Mouse (Mus musculus) spleen, adult 2 months (tissue): Measurements from ENCODE around the gene Tigit.

Experiments used
- CTCF ChIP-seq: fragments of 200-500 bp; IDR thresholded peaks from 2 replicates; pipeline ENCODE4 v1.5.1; 2011; ENCODE audit warnings: mild to moderate bottlenecking, inconsistent platforms; ENCODE audit not compliant: insufficient read depth, insufficient read length, insufficient replicate concordance; ENCODE audit errors: extremely low read depth
- POLR2A ChIP-seq: fragments of 200-500 bp; IDR thresholded peaks from 2 replicates; pipeline ENCODE4 v1.6.1; 2011; ENCODE audit warnings: low read depth, low read length, inconsistent platforms

GRCm38 (mm10) chr16:43617346-43617745 lies 46.6 kb downstream of the Tigit start:
- TF ChIP-seq CTCF (no peak), POLR2A (no peak)
